Mouse (Mus musculus): Measurements from ENCODE around the gene Npas1. TPM values are rescaled to one million over a fixed set of nuclear protein-coding genes. Genes with fewer than 3 reads are reported as not detected.
A peak's percentile ranks its signal among the peaks of the same experiment; 100 is the strongest.

Gene Npas1
- total RNA-seq, 2 experiments from 2014 or later = not detected

DNA sequence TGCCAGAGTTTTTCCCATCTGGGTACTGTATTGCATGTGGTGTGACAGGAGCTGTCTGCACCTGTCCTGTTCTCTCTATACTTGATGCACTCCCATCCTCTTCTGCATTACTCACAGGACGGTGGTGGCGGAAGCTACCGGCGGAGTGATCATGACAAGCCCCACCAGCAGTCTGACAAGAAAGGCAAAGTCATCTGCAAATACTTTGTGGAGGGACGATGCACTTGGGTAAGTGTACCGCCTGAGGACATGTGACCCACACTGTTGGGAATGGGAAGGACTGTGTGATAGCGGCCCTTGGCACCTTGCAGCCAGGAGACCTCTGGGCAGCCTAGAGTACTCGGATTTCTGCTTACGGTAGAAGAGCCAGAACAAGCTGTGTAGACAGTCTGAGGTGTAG, 53.8 kb downstream of the Npas1 start:
- intact Hi-C loops (cut with DNase I) = no loop called here
- no peak for DNase-seq

DNA sequence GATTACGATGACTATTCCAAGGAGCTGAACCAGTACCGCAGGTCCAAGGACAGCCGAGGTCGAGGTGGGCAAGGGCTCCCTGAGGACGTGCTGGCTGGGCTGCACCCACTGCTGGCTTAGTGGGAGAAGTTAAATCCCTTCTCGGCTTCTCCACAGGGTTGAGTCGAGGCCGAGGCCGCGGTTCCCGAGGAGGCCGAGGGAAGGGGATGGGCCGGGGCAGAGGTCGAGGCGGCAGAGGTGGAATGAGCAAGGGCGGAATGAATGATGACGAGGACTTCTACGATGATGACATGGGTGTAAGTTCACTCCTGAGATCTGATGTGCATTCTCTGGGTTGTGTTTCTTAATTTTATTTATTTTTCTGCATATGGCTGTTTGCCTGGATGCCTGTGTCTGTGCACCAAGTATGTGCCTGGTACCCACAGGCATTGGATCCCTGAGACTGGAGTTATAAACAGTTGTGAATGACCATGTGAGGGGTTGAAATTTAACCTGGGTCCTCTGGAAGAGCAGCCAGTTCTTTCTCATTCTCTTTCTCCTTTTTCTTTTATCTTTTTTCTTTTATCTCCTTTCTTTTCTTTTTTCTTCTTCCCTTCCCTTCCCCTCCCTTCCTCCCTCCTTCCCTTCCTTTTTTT, 55.2 kb downstream of the Npas1 start:
- intact Hi-C loops (cut with DNase I) = no loop called here
- DNase-seq = no peak

DNA sequence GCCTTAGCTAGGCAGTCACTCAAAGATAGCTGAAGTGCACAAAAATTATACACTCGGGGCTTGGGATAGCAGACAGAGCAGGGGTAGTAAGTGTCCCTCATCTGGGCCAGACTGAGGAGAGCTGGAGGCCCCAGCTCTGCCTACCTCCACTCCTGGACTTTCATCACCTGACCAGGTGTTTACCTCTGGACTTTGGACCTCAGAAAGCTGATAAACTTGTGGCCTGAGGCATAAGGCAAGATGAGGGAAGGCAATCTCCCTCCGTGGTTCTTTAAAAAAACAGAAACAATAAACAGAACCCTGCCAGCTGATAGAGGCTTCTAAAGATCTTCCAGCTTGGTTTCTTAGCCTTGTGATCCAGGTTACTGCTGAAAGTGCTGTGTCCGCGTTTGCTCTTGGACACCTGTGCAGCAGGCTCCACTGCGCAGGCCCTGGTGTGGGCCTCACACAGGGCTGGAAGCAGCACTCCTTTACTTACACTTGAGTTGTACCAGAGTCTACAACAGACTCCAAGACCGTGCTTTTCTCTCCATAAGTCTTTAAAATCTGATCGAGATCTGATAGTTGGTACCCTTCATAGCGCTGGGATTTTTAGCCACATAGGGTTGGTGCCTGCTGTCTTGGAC, 56.9 kb downstream of the Npas1 start:
- DNase-seq = no peak
- intact Hi-C loops (cut with DNase I) = no loop called here

DNA sequence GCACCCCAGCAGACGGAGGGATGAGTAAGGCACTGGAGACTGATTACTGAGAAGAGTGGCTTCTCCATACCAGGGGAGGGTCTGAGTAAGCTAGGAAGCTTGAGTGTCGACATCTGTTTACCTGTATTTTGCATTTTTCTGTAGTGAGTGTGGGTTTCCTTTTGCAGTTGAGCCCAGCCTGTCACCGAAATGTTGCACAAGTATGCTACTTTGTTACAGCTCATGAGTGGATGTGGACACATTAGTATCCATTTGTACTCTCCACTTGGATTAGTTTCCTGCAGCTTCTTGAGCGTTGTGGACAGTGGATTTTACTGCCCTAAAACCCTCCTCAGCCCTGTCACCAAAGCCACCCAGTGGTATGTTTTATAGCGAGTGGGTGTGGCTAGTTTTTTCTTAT, 58.8 kb downstream of the Npas1 start:
- no peak for DNase-seq
- intact Hi-C loops (cut with DNase I) = no loop called here

DNA sequence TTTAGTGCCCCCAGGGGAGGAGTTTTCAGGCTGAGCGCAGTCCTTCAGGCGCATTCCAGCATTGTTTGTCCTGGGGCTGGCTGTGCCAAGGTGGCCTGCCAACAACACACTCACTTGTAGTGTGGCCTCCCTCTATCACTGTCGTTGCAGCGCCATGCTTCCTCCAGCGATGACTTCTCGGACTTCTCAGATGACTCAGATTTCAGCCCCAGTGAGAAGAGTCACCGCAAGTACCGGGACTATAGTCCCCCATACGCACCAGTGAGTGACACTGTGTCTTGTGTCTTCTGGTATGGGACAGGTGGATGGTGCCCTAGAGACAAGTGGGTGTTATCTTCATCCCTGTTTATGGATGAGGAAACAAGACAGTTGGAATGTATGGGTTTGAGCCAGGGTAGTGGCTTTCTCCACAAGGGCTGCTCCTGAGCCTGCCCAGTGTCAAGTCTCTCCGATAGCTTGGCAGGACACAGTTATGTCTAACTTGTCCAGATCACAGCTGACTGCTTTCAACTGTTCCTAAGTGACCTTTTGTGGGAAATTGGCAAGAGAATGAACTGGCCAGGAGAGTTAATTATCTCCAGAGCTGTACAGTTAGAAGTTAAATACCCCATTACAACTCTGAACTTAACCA, 60.3 kb downstream of the Npas1 start:
- intact Hi-C loops (cut with DNase I) = no loop called here
- DNase-seq = peak in 1 of 2 experiments; percentile 34

DNA sequence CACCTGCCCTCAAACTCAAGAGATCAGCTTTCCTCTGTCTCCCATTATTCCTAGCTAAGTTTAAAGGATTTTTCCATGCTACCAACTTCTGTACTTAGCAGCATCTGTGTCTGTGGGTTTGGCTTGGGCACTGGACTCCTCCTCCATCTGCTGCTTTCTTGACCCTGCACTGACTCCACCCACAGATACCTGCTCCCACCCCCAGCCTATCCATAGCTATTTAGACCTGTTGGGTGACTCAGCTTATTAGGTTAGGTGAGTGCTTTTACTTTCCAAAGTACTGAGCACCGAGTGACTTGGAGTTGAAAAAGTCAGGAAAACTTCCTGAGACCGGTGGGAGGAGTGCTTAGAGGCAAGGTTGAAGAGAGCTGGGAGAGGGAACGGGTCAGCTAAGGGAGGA, 62.1 kb downstream of the Npas1 start:
- intact Hi-C loops (cut with DNase I) = no loop called here
- no peak for DNase-seq

DNA sequence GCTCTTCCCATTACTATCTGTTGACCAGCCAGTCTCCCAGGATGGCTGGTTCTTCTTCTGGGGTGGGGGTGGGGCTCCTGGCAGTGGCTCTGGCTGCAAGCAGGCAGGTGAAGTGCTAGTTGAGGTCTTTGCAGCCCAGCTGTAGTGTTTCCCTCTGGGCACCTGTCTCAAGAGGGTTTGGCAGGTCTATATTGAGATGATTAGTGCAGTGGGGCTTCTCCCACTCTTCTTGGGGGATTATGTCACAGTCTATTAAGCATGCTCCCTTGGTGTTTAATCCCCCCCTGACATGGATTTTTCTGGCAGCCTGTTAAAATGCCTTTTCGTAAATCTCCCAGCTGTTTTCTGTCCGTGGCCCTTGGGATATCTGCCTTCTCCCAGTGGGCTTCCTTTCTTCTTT, 64.6 kb downstream of the Npas1 start:
- DNase-seq = no peak
- intact Hi-C loops (cut with DNase I) = no loop called here

DNA sequence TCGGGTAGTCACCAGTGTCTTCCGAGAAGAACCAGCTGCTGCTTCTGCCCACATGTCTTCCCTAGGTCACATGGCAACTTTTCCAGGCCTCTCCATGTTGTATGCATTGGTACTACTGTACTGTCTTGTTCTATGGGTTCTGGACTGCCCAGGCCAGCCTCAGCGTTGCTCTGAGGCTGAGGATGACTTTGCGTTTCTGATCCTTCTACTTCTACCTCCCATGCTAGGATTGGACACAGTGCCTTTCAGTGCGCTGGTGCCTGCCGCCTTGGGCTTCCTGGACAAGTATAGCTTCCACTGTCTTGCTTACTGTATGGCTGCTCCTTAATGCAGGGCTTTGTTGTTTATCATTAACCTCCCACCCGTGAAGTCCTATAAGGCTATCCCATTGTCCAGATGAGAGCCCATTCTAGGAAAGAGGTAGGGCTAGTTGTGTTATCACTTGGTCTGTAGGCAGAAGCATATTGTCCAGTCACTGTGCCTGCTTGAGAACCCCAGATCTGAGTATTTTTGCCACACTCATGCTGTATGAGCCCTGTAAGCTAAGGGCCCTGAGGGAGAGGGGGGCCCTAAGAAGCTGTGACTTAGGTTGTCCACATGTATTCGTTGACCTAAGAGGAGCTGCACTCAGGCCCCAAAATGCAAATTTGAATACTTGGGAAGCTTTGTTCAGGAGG, 65.2 kb downstream of the Npas1 start:
- intact Hi-C loops (cut with DNase I) = no loop called here
- no peak for DNase-seq

DNA sequence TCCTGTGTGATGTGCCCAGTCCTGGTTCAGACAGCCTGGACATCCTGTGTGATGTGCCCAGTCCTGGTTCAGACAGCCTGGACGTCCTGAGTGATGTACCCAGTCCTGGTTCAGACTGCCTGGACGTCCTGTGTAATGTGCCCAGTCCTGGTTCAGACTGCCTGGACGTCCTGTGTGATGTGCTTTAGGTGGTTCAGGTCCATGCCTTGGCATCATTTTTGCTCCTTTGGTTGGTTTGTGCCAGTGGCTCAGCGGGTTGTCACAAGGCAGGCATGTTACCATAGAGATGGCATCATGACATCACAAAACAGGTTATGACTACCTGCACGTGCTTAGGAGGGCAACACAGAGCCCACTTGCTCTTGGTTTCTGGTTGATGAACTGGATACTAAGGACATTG, 66.4 kb downstream of the Npas1 start:
- intact Hi-C loops (cut with DNase I) = no loop called here

DNA sequence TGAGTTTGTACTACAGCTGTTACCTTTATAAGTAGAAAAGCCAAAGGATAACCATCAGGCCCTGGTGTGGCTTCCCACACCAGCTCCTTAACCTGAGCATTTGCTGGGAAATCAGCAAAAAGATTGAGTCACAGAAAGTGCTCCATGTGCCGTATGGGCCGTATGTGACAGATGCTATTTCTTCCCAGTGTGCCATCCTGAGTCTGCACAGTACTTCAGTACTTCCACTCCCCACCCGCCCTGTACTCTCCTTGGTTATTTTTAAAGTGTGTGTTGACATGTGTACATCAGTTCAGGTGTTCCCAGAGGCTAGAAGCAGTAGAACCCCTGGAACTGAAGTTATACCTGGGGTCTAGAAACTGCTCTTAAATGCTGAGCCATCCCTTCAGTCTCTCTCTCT, 70.5 kb downstream of the Npas1 start:
- DNase-seq = no peak
- intact Hi-C loops (cut with DNase I) = no loop called here

More for the DNA sequence above, 66.4 kb downstream of the Npas1 start:
- no peak for DNase-seq

Other genes with a start within 250 kb of the Npas1 start
- gene C5ar2, start 233.6 kb downstream of the Npas1 start, total RNA-seq (2021) = under 1 TPM; 0.20 TPM
- 1 to 10 TPM; 1.7 to 1.8 TPM for gene C5ar1, start 218.2 kb downstream of the Npas1 start, total RNA-seq (2021)
- gene Inafm1, start 204.1 kb downstream of the Npas1 start, total RNA-seq (2021) = 10 to 100 TPM; 12.2 to 15.1 TPM
- gene Ccdc9, start 190.9 kb downstream of the Npas1 start, total RNA-seq (2021) = 10 to 100 TPM; 40.7 to 44.6 TPM
- gene Bbc3, start 169.3 kb downstream of the Npas1 start, total RNA-seq (2021) = 1 to 10 TPM; 1.4 to 2.2 TPM
- 10 to 100 TPM; 21.4 to 29.2 TPM for gene Sae1, start 89.9 kb downstream of the Npas1 start, total RNA-seq (2021)
- 10 to 100 TPM; 24.9 to 27.1 TPM for gene Zc3h4, start 76.8 kb downstream of the Npas1 start, total RNA-seq (2021)
- 10 to 100 TPM; 35.6 to 42.6 TPM for gene Tmem160, start 24.9 kb downstream of the Npas1 start, total RNA-seq (2021)
- gene Arhgap35, start 137.3 kb upstream of the Npas1 start, total RNA-seq (2021) = 10 to 100 TPM; 16.1 to 16.3 TPM
- gene Ceacam15, start 198.0 kb upstream of the Npas1 start, total RNA-seq (2021) = not detected
- gene Ceacam9, start 244.2 kb upstream of the Npas1 start, total RNA-seq (2021) = not detected